Mouse (Mus musculus): ENCODE data around the gene E130114P18Rik. TPM values are rescaled to one million over a fixed set of nuclear protein-coding genes. Genes with fewer than 3 reads are reported as not detected.

E130114P18Rik gene
- total and polyA plus RNA-seq, 2 experiments from 2014 or later, result 15.2 to 19.3 TPM

DNA sequence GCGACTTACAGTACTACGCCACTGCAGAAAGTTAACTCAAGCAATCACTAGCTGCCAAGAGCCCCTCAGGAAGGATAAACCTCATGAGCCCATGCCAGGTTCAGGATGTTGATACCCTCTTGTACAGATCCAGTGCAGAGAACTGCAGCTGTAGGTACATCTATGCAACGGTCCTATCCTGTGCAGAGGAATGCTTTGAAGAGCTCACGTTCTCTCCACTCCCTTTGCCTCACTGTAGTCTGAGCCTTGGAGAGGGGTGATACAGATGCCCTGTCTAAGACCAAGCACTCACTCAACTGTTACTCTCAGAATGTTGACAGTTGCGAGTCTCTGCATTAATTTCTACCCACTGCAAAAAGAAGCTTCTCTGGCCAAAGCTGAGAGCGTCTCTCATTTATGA is 54.5 kb downstream of the E130114P18Rik start:
- no peaks in the 10 kb centered on the region for H3K4me1 ChIP-seq (ENCODE audit: insufficient read depth)
- 87% methylated on average over 6 of the region's 6 CpGs for WGBS
- ATAC-seq, result no peak
- H3K9ac ChIP-seq, result no peak overlapping the region
- no peak for TF ChIP-seq CTCF (IDR thresholded peaks at IDR 0.05; ENCODE audit: low read depth)
- H3K27me3 ChIP-seq (ENCODE audit: insufficient read depth, low read length), result no peaks in the 10 kb centered on the region
- no peak overlapping the region for H3K27ac ChIP-seq (ENCODE audit: low read depth, low read length)
- no peak for DNase-seq
- H3K4me2 ChIP-seq (ENCODE audit: low read depth), result no peak overlapping the region
- H3K9me3 ChIP-seq (ENCODE audit: low read length), result no peaks in the 10 kb centered on the region
- no peaks in the 10 kb centered on the region for H3K36me3 ChIP-seq (ENCODE audit: insufficient read depth)
- no peak overlapping the region for H3K4me3 ChIP-seq (ENCODE audit: low read depth, low read length)

DNA sequence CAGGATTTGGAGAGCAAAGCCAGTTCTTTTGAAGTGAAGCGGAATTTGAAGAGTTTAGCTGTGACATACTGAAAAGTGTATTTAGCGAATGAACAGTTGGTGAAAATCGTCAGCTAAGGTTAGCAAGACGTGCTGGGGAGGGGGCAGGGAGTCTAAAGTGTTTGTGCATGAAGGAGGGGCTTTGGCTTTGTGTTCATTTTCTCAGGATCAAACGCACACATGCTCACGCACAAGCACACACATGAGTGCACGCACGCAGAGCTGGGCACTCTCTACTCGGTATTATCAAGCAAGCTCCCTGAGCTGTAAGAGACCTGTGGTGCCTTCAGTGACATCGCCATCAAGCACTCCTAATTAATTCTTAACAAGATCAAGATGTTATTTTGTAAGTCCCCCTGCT is 55.2 kb downstream of the E130114P18Rik start:
- peak; percentile 38 for DNase-seq
- H3K27me3 ChIP-seq (ENCODE audit: insufficient read depth, low read length), result no peaks in the 10 kb centered on the region
- WGBS, result 22% methylated on average over 10 of the region's 10 CpGs
- no peaks in the 10 kb centered on the region for H3K9me3 ChIP-seq (ENCODE audit: low read length)
- peak; percentile 63 for ATAC-seq
- TF ChIP-seq CTCF (IDR thresholded peaks at IDR 0.05; ENCODE audit: low read depth), result no peak
- H3K9ac ChIP-seq, result no peak overlapping the region
- H3K27ac ChIP-seq (ENCODE audit: low read depth, low read length), result no peak overlapping the region
- H3K36me3 ChIP-seq (ENCODE audit: insufficient read depth), result no peaks in the 10 kb centered on the region
- no peaks in the 10 kb centered on the region for H3K4me1 ChIP-seq (ENCODE audit: insufficient read depth)
- no peak overlapping the region for H3K4me2 ChIP-seq (ENCODE audit: low read depth)
- H3K4me3 ChIP-seq (ENCODE audit: low read depth, low read length), result no peak overlapping the region

DNA sequence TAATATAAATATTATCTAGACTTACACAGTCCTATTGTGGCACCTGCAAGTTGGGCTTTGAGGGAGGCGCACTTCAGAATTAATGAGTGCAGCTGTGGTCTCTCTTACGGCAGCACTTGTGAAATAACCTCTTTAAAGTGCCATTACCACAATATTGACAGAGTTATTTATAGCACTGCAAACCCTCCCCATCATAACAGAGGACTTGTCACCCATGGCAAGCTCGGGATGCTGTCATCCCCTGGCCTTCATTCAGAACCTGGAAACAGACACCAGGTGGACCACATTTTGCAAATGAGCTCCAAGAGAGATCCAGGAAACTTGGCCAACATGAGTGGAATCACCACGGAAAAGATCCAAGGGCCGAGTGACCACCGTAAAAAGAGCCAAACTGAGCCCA is 63.3 kb downstream of the E130114P18Rik start:
- H3K27ac ChIP-seq (ENCODE audit: low read depth, low read length), result no peak overlapping the region

DNA sequence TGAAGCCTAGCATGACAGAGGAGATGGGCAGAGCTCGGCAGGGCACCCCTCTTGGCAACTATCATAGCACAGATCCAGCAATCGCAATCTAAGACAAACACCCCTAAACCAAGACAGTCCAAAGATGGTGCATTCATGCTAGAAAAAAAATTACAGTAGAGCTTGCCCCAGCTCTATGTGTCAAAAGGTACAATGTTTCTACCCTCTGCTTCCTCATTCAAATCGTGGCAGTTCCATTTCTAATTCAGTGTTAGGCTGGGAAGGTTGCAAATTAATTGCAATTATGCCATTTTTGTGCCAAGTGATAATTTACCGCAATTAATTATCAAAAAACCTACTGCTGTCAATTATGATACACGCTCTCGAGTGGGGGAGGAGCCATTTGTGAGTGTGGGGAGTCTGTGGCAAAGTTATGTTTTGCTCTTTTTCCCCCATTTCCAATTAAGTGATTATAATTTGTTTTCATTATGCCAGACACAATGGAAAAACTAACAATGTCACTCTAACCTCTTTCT is 63.7 kb downstream of the E130114P18Rik start:
- H3K4me2 ChIP-seq (ENCODE audit: low read depth), result no peak overlapping the region
- 0 out of 2 replicates have a peak, but pooled peaks cover 8% of the 10 kb centered on the region for H3K4me1 ChIP-seq (ENCODE audit: insufficient read depth)
- TF ChIP-seq CTCF (IDR thresholded peaks at IDR 0.05; ENCODE audit: low read depth), result no peak
- no peak overlapping the region for H3K27ac ChIP-seq (ENCODE audit: low read depth, low read length)
- H3K36me3 ChIP-seq (ENCODE audit: insufficient read depth), result no peaks in the 10 kb centered on the region
- DNase-seq, result peak; percentile 29
- no peak overlapping the region for H3K9ac ChIP-seq
- no peaks in the 10 kb centered on the region for H3K9me3 ChIP-seq (ENCODE audit: low read length)
- no peak overlapping the region for H3K4me3 ChIP-seq (ENCODE audit: low read depth, low read length)
- ATAC-seq, result peak; percentile 24; the same call in 1 of the 2 replicates
- H3K27me3 ChIP-seq (ENCODE audit: insufficient read depth, low read length), result no peaks in the 10 kb centered on the region
- 30% methylated on average over 6 of the region's 6 CpGs for WGBS

More for the DNA sequence above, 63.3 kb downstream of the E130114P18Rik start:
- Histone ChIP-seq H3K36me3 (ENCODE audit: insufficient read depth) (no peaks in the 10 kb centered on the region), H3K4me2 (ENCODE audit: low read depth) (no peak overlapping the region), H3K27me3 (ENCODE audit: insufficient read depth, low read length) (no peaks in the 10 kb centered on the region), H3K9ac (no peak overlapping the region), H3K4me1 (ENCODE audit: insufficient read depth) (0 out of 2 replicates have a peak, but pooled peaks cover 8% of the 10 kb centered on the region), H3K4me3 (ENCODE audit: low read depth, low read length) (no peak overlapping the region), H3K9me3 (ENCODE audit: low read length) (no peaks in the 10 kb centered on the region)
- no peak for DNase-seq
- TF ChIP-seq CTCF (IDR thresholded peaks at IDR 0.05; ENCODE audit: low read depth), result no peak
- 32% methylated on average over 6 of the region's 6 CpGs for WGBS
- ATAC-seq, result peak; percentile 59; the same call in 1 of the 2 replicates

DNA sequence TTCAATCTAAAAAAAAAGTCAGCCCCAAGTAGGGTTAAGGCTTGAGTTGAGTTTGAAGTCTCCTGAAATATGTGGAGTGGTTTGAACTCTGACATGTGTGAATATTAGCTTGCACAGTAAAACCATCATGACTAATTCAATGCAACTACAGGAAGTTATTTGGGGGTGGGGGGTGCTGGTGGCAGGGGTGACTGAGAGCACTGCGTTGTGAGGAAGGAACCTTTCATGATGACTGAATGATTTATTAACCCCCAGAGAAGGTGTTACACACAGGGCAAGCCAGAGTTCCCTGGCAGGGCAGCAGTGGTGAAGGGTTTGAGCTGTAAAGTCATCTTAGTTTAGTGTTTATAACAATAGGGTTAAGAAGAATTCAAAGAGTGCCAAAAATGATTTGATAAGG is 65.3 kb downstream of the E130114P18Rik start:
- no peaks in the 10 kb centered on the region for H3K9me3 ChIP-seq (ENCODE audit: low read length)
- no peak overlapping the region for H3K27ac ChIP-seq (ENCODE audit: low read depth, low read length)
- no peak overlapping the region for H3K9ac ChIP-seq
- 55% methylated on average over 1 of the region's 1 CpGs for WGBS
- no peak overlapping the region for H3K4me2 ChIP-seq (ENCODE audit: low read depth)
- no peak overlapping the region for H3K4me3 ChIP-seq (ENCODE audit: low read depth, low read length)
- no peaks in the 10 kb centered on the region for H3K27me3 ChIP-seq (ENCODE audit: insufficient read depth, low read length)
- no peak for ATAC-seq
- no peaks in the 10 kb centered on the region for H3K36me3 ChIP-seq (ENCODE audit: insufficient read depth)
- no peak for DNase-seq
- 0 out of 2 replicates have a peak, but pooled peaks cover 8% of the 10 kb centered on the region for H3K4me1 ChIP-seq (ENCODE audit: insufficient read depth)
- no peak for TF ChIP-seq CTCF (IDR thresholded peaks at IDR 0.05; ENCODE audit: low read depth)

DNA sequence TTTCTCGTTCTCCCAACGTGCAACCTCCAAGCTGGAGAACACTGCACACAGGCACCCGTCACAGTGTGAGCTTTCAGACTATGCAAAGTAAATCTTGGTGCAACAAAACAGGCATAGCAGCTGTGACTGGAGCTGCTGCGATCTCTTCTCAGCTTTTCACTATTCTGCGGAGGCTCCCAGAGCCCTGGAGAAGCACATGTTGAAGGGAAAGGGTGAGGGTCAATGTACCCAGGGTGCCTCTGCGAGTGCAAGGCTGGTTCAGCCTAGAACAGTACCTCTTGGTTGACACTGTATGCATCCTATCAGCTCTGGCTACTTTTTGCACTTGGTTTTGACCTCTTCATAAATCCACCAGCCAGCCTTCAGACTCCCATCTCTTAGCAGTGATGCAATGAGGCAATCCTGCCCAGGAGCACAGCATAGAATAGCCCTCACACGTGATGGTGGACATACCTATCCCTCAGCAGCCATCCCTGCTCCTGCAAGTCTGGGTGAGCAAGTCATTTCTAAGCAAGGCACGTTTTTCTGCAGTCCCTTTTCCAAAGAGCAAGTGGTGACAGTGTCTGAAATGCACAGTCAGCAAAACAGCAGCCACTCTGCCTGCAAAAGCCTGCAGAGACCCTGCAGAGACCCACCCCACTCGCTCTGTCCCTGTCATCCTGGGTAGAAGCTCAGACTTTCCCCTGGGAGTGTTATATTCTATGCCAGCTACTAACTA is 67.7 kb downstream of the E130114P18Rik start:
- Histone ChIP-seq H3K4me3 (ENCODE audit: low read depth, low read length) (no peak overlapping the region), H3K9me3 (ENCODE audit: low read length) (no peaks in the 10 kb centered on the region), H3K4me2 (ENCODE audit: low read depth) (no peak overlapping the region), H3K36me3 (ENCODE audit: insufficient read depth) (no peaks in the 10 kb centered on the region), H3K9ac (no peak overlapping the region), H3K4me1 (ENCODE audit: insufficient read depth) (0 out of 2 replicates have a peak, but pooled peaks cover 8% of the 10 kb centered on the region), H3K27me3 (ENCODE audit: insufficient read depth, low read length) (no peaks in the 10 kb centered on the region), H3K27ac (ENCODE audit: low read depth, low read length) (no peak overlapping the region)
- ATAC-seq (peak; percentile 87), DNase-seq (peak; percentile 52)
- 29% methylated on average over 9 of the region's 9 CpGs for WGBS
- TF ChIP-seq CTCF (IDR thresholded peaks at IDR 0.05; ENCODE audit: low read depth), result no peak

Data from forebrain, postnatal 0 days (tissue).